Mouse (Mus musculus): ENCODE data around the gene Trpm4. TPM values are rescaled to one million over a fixed set of nuclear protein-coding genes. Genes with fewer than 3 reads are reported as not detected.

Trpm4 gene
- polyA plus RNA-seq, 1 experiment from 2014 or later, result 15.0 TPM

GRCm38 (mm10) chr7:45315182-45315701 is 18.3 kb downstream of the Trpm4 start:
- DNase-seq (ENCODE audit: low read depth, low spot score) (no peak), ATAC-seq (no peak)
- ChIA-PET CTCF (interaction anchor here (1.1 kb wide), 1 partner anchor 26 kb away, joined by 3 read pairs; no protein-coding TSS in a partner anchor), POLR2A (interaction anchor here (0.5 to 0.7 kb wide), 2 partner anchors 14 to 18 kb away, joined by 3 read pairs; no protein-coding TSS in a partner anchor)
- in situ Hi-C loops (cut with MboI; ENCODE audit: low pct_unique_long_range_greater_than_20kb), result no loop called here
- no peaks in the 10 kb centered on the region for H3K27me3 ChIP-seq
- no peak for TF ChIP-seq CTCF (IDR thresholded peaks at IDR 0.05)

DNA sequence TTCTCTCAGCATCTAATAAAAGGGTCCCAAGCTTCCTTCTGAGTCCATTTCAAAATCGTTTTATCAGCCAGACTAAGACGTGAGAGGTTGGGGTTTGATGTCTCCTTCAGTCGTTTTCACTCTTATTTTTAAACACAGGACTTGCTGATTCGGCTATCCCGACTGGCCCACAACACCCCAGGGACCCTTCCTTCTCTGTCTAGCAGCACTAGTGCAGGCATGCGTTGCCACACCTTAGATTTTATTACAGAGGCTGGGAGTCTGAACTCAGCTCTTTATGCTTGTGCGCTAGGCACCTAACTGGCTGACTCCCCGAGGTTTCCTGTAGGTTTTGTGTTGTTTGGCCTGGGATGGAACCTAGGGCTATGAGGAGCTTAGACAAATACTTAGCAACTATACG is 20.1 kb downstream of the Trpm4 start:
- in situ Hi-C loops (cut with MboI; ENCODE audit: low pct_unique_long_range_greater_than_20kb), result no loop called here
- no peak for TF ChIP-seq CTCF (IDR thresholded peaks at IDR 0.05)
- no peaks in the 10 kb centered on the region for H3K27me3 ChIP-seq
- CTCF ChIA-PET, result interaction anchor here (2.1 kb wide), 1 partner anchor 28 kb away, joined by 11 read pairs; no protein-coding TSS in a partner anchor
- ATAC-seq (peak; percentile 48), DNase-seq (ENCODE audit: low read depth, low spot score) (no peak)
- POLR2A ChIA-PET, result interaction anchor here (0.8 kb wide), 1 partner anchor 27 kb away, joined by 5 read pairs; no protein-coding TSS in a partner anchor

GRCm38 (mm10) chr7:45312686-45313453 is 20.7 kb downstream of the Trpm4 start:
- ATAC-seq (peak; percentile 66), DNase-seq (ENCODE audit: low read depth, low spot score) (peak; percentile 59)
- ChIA-PET POLR2A (interaction anchor here (0.5 to 0.8 kb wide), 3 partner anchors 21 to 294 kb away, joined by 3 to 5 read pairs (median 4); no protein-coding TSS in a partner anchor), CTCF (interaction anchor here (1.8 to 2.1 kb wide), 2 partner anchors 28 to 36 kb away, joined by 5 to 11 read pairs; partner anchors contain the start of gene Slc6a21)
- no peaks in the 10 kb centered on the region for H3K27me3 ChIP-seq
- no peak for TF ChIP-seq CTCF (IDR thresholded peaks at IDR 0.05)
- in situ Hi-C loops (cut with MboI; ENCODE audit: low pct_unique_long_range_greater_than_20kb), result no loop called here

DNA sequence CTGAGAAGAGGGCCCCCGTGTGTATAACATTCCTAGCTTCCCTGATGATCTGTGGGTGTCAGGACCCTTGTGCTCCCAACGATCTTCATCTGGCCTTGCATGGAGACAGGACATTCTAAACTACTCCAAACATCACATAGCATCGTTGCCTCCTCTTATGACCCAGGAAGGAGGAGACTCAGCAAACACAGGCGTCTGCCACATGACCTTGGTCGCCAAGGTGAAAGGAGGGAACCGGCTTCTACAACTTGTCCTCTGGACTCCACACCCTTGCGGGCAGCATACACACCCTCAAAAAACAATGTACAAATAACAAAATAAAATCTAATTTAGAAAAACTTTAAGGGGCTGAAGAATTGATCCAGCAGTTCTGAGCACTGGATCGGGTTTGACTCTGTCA is 21.6 kb downstream of the Trpm4 start:
- no peak for TF ChIP-seq CTCF (IDR thresholded peaks at IDR 0.05)
- ChIA-PET POLR2A (interaction anchor here (0.7 kb wide), 2 partner anchors 26 to 295 kb away, joined by 3 read pairs; no protein-coding TSS in a partner anchor), CTCF (interaction anchor here (1.8 to 2.1 kb wide), 2 partner anchors 29 to 35 kb away, joined by 5 to 11 read pairs; partner anchors contain the start of gene Slc6a21)
- no peaks in the 10 kb centered on the region for H3K27me3 ChIP-seq
- in situ Hi-C loops (cut with MboI; ENCODE audit: low pct_unique_long_range_greater_than_20kb), result no loop called here
- ATAC-seq (no peak), DNase-seq (ENCODE audit: low read depth, low spot score) (no peak)

- ATAC-seq (no peak), DNase-seq (ENCODE audit: low read depth, low spot score) (no peak)
- peak; percentile 82 for TF ChIP-seq CTCF (IDR thresholded peaks at IDR 0.05)
- POLR2A ChIA-PET, result no interaction called here
- H3K27me3 ChIP-seq, result no peaks in the 10 kb centered on the region
- in situ Hi-C loops (cut with MboI; ENCODE audit: low pct_unique_long_range_greater_than_20kb), result loop anchor here (5.0 to 10.0 kb wide), 2 partner anchors 33 to 95 kb away; partner anchors contain the start of gene Kcna7
- CTCF ChIA-PET, result interaction anchor here (0.9 to 3.5 kb wide), 7 partner anchors 9 to 86 kb away, joined by 3 to 24 read pairs (median 3); partner anchors contain the start of gene Snrnp70
These were observed 24.1 kb downstream of the Trpm4 start for GRCm38 (mm10) chr7:45309455-45309854.

DNA sequence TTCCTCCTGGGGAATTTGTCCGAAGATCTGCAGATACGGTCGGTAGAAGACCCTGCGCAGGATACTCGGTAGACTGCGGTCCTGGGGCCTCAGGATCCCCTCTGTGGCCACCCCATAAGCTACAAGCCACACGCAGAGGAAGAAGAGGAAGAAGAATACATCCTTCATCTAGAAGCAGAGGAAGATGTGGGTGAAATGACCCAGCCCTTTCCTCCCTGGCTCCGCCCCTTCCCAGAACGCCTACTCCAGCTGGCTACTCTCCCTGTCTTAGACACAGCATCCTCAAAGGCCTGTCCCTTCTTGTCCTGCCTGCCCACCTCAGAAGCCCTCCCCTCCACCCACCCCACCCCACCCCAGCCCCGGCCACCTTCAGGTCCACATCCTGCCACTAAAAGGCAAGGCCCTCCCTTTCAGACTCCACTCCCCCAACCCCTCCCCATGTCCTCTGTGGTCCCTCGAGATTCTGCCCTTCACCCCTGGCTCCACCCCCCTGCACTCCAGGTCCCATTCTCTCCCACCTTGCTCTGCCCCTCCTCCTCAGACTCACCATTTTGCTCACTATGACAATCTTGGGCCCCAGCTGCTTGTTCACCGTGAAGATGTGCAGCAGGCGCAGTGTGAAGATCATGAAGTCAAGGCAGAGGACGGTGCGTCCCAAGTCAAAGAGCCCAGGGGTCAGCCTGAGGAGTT is 24.9 kb downstream of the Trpm4 start:
- POLR2A ChIA-PET, result no interaction called here
- no peak for TF ChIP-seq CTCF (IDR thresholded peaks at IDR 0.05)
- CTCF ChIA-PET, result interaction anchor here (0.9 to 3.5 kb wide), 5 partner anchors 9 to 87 kb away, joined by 3 to 24 read pairs (median 3); partner anchors contain the start of gene Snrnp70
- H3K27me3 ChIP-seq, result no peaks in the 10 kb centered on the region
- in situ Hi-C loops (cut with MboI; ENCODE audit: low pct_unique_long_range_greater_than_20kb), result loop anchor here (5.0 to 10.0 kb wide), 2 partner anchors 34 to 96 kb away; partner anchors contain the start of gene Kcna7
- no peak for DNase-seq (ENCODE audit: low read depth, low spot score)
- ATAC-seq, result no peak

DNA sequence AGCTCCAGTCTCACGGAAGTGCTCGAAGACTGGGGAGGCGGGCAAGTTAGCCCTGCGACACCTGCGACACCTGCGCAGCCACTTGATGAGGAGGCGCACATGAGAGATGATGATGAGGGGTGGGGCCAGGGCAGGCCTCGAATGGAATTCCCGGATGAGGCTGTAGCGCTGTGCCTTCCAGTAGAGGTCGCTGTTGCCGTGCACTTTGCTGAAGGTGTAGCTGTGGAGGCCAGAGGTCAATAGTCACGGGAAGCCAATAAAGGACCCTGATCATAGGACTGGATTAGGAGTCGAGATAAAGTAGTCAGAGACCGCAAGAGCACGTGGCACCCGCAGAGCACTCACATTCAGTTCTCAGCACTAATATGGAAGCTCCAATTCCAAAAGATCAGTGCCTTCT is 28.3 kb downstream of the Trpm4 start:
- TF ChIP-seq CTCF (IDR thresholded peaks at IDR 0.05), result peak; percentile 77
- H3K27me3 ChIP-seq, result no peaks in the 10 kb centered on the region
- ATAC-seq, result no peak
- no peak for DNase-seq (ENCODE audit: low read depth, low spot score)
- in situ Hi-C loops (cut with MboI; ENCODE audit: low pct_unique_long_range_greater_than_20kb), result loop anchor here (5.0 to 10.0 kb wide), 2 partner anchors 37 to 100 kb away; partner anchors contain the start of gene Kcna7
- POLR2A ChIA-PET, result no interaction called here
- CTCF ChIA-PET, result interaction anchor here (0.8 to 4.2 kb wide), 6 partner anchors 9 to 67 kb away, joined by 3 to 28 read pairs (median 4); partner anchors contain the start of gene Slc6a21

GRCm38 (mm10) chr7:45304869-45305268 is 28.7 kb downstream of the Trpm4 start:
- POLR2A ChIA-PET, result no interaction called here
- DNase-seq (ENCODE audit: low read depth, low spot score), result no peak
- ATAC-seq, result no peak
- H3K27me3 ChIP-seq, result no peaks in the 10 kb centered on the region
- CTCF ChIA-PET, result interaction anchor here (0.9 to 4.2 kb wide), 5 partner anchors 9 to 36 kb away, joined by 3 to 28 read pairs (median 4); partner anchors contain the start of gene Slc6a21
- in situ Hi-C loops (cut with MboI; ENCODE audit: low pct_unique_long_range_greater_than_20kb), result loop anchor here (5.0 to 10.0 kb wide), 2 partner anchors 37 to 100 kb away; partner anchors contain the start of gene Kcna7
- TF ChIP-seq CTCF (IDR thresholded peaks at IDR 0.05), result no peak

GRCm38 (mm10) chr7:45302626-45303025 is 31.0 kb downstream of the Trpm4 start:
- in situ Hi-C loops (cut with MboI; ENCODE audit: low pct_unique_long_range_greater_than_20kb), result loop anchor here (10.0 kb wide), 1 partner anchor 102 kb away; the partner anchor contains the start of gene Kcna7
- ChIA-PET POLR2A (no interaction called here), CTCF (interaction anchor here (1.7 kb wide), 1 partner anchor 25 kb away, joined by 4 read pairs; the partner anchor contains the start of gene Slc6a21)
- no peaks in the 10 kb centered on the region for H3K27me3 ChIP-seq
- no peak for TF ChIP-seq CTCF (IDR thresholded peaks at IDR 0.05)
- DNase-seq (ENCODE audit: low read depth, low spot score) (no peak), ATAC-seq (no peak)
